Mouse (Mus musculus) forebrain, embryonic 10.5 days (tissue): ENCODE measurements around the gene Syne3. TPM values are rescaled to one million over a fixed set of nuclear protein-coding genes. Genes with fewer than 3 reads are reported as not detected.

Experiments
- DNase-seq: peaks from one replicate; pipeline ENCODE4 v3.0.0-alpha.2; 2017; ENCODE audit warnings: low spot score; ENCODE audit errors: extremely low spot score
- H3K27ac ChIP-seq: fragments of 300-500 bp; sonication (generic); 2 replicates; pipeline ENCODE4 v1.5.1; 2016; ENCODE audit warnings: mild to moderate bottlenecking
- H3K27me3 ChIP-seq: fragments of 300-500 bp; sonication (generic); 2 replicates; pipeline ENCODE4 v1.6.1; 2016; ENCODE audit warnings: mild to moderate bottlenecking; ENCODE audit not compliant: poor library complexity, severe bottlenecking
- H3K36me3 ChIP-seq: fragments of 300-500 bp; sonication (generic); replicated peaks from 2 replicates; pipeline ENCODE4 v1.6.1; 2016; ENCODE audit warnings: mild to moderate bottlenecking, moderate library complexity
- H3K4me1 ChIP-seq: fragments of 300-500 bp; sonication (generic); 2 replicates; pipeline ENCODE4 v1.6.1; 2016
- H3K4me3 ChIP-seq: fragments of 300-500 bp; sonication (generic); 2 replicates; pipeline ENCODE4 v1.5.1; 2016; ENCODE audit warnings: mild to moderate bottlenecking, moderate library complexity
- H3K9me3 ChIP-seq: fragments of 300-500 bp; sonication (generic); 2 replicates; pipeline ENCODE4 v1.6.1; 2016; ENCODE audit warnings: mild to moderate bottlenecking, moderate library complexity
- WGBS: fragments of 180-500 bp; shearing (Covaris S2); methylation state at CpG from one replicate; pipeline ENCODE4 v1.1.7; 2016; 5-methylcytosine and 5-hydroxymethylcytosine counted together
- polyA plus RNA-seq: library from polyadenylated mRNA; unstranded; fragments of >200 nt; fragmentation: Nextera tagmentation; extraction: Ambion mirVana; gene quantifications from 2 replicates; pipeline ENCODE4 v1.2.1, GENCODE M21; 2016

Gene Syne3
- polyA plus RNA-seq, 1 experiment from 2014 or later = 0.10 TPM

DNA sequence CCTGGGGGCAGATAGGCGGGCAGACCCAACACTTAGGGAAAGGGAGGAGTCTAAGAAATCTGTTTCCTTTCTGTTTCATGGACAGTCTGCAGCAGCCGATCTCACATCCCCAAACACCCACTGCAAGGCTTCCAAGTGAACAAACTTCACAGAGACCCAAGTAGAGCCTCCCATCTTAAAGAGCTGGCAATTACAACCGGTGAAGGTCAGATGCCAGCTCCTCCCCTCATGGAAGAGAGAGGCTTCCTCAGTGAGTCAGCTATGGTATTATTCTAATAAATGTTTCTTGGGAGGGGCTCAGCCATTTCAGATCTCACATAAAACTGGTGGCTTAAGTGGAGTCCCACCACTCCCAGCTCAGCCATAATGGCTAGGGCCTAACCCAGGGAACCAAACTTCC lies 5.9 kb downstream of the Syne3 start:
- Histone ChIP-seq H3K27me3 (peaks cover 48% of the 10 kb centered on the region), H3K4me3 (no peak overlapping the region), H3K36me3 (no peaks in the 10 kb centered on the region), H3K27ac (no peak overlapping the region), H3K9me3 (no peaks in the 10 kb centered on the region), H3K4me1 (peaks cover 33% of the 10 kb centered on the region)
- 83% methylated on average over 3 of the region's 3 CpGs for WGBS
- DNase-seq = no peak

DNA sequence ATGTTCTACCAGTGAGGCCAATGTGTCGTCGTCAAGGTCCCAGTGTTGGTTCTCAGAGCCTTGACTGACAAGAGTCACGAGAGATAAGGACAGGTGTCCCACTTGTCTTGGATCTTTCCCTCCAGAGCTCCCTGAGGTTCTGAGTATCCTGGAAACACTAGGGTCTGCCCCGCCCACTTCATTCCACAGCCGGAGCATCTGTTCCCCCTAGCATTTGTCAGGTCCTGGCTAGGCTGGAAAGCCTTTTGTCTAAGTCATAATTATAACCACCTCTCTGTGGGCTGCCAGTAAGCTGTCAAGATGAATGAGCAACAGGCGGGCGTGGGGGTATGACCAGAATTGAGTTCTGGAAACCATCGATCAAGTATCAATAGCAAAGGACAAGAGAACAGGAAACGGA lies 6.5 kb downstream of the Syne3 start:
- 61% methylated on average over 9 of the region's 9 CpGs for WGBS
- no peaks in the 10 kb centered on the region for H3K36me3 ChIP-seq
- no peaks in the 10 kb centered on the region for H3K9me3 ChIP-seq
- peaks cover 43% of the 10 kb centered on the region for H3K27me3 ChIP-seq
- no peak overlapping the region for H3K4me3 ChIP-seq
- peaks cover 31% of the 10 kb centered on the region for H3K4me1 ChIP-seq
- no peak for DNase-seq
- H3K27ac ChIP-seq = peak overlapping the region; percentile 56; the same call in 1 of the 2 replicates

DNA sequence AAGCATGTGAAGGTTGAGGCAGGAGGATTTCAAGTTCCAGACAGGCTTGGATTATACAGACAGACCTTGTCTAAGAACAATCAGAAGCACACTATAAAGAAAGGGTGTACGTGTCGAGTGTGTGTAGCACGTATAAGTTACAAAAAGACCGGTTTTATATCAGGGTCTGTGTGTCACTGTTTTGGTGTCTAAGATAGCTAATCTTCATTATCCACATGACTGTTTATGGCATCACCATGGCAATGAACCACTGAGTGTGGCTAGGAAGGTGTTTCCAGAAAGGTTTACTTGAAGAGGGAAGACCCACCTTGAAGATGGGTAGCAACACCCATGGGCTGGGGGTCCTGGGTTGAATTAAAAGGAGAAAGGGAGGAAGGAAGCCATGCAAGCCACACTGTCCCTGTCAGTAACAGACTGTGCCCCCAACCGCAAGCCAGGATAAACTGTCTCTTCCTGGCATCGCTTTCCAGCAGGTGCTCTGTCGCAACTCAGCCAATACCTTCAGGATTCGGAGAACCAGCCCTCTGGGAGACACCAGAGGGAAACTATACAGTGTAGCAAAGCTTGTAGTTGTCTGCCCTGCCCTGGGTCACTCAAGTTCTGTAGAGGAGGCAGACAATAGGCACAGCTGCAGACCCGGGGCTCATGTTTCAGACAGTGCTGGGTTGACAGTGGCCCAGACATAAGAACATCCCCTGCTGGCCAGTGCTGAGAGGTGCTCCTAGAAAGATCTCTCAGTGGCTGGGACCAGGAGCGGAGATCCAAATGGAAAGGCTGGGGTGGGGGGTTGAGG lies 7.1 kb downstream of the Syne3 start:
- peak; percentile 30 for DNase-seq
- Histone ChIP-seq H3K9me3 (no peaks in the 10 kb centered on the region), H3K36me3 (no peaks in the 10 kb centered on the region), H3K27ac (peak overlapping the region; percentile 56), H3K4me1 (peaks cover 31% of the 10 kb centered on the region), H3K4me3 (no peak overlapping the region), H3K27me3 (peaks cover 36% of the 10 kb centered on the region)
- WGBS = 73% methylated on average over 10 of the region's 10 CpGs

DNA sequence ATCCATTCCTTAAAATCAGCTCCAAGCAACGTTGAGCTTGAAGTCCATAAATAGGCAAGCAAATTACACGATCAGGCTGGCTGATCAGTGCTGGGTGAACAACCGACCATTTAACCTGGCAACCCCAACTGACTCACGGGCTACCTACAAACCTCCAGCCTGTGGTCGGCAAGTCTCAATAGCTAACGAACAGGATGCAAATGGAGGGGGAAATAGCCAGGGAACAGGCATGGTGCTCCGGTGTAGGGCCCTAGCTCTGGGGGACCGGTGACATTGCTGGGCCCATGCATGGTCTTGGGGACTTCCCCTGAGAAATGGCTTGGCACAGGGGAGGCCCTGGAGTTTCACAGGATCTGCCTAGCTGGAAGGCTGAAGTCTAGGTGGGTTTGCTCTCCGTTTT lies 8.3 kb downstream of the Syne3 start:
- Histone ChIP-seq H3K36me3 (no peaks in the 10 kb centered on the region), H3K4me1 (peaks cover 31% of the 10 kb centered on the region), H3K4me3 (no peak overlapping the region), H3K27me3 (peaks cover 25% of the 10 kb centered on the region; the same call in 1 of the 2 replicates), H3K27ac (no peak overlapping the region), H3K9me3 (no peaks in the 10 kb centered on the region)
- WGBS = 89% methylated on average over 9 of the region's 9 CpGs
- DNase-seq = no peak

DNA sequence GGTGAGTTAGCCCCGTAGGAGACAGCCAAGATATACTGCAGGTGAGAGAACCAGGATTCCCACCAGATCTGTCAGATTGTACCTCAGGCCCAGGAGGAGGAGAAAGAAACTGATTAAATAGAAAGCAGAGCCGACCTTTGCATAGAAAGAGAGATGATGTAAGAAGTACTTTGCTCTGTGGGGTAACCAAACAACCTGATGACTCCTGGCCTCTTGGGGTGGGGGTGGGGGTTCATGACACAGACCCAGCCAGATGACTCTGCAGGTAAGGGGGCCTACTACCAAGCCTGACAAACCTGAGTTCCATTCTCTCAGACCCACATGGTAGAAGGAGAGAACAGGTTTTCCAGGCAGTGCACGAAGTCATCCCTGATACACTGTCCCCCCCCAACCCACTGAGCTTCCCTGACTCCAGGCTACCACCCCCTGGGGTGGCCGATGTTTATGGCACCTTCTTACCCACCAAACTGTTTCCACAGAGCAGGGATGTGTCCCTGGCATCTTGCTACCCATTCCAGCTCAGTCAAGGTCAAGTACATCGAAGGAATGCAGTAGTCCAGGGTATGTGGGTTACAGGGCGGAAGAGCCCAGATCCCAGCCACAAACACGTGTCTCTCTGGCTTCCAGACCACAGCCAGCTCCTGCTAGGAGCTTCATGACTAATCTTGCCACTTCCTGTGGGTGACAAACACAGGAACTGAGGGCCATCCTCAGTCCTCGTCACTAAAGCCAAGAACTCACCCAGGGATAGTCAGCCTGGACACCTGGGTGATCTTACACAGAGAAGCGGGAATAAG lies 8.9 kb downstream of the Syne3 start:
- WGBS = 79% methylated on average over 9 of the region's 9 CpGs
- H3K27me3 ChIP-seq = peaks cover 19% of the 10 kb centered on the region; the same call in 1 of the 2 replicates
- H3K9me3 ChIP-seq = no peaks in the 10 kb centered on the region
- DNase-seq = no peak
- H3K27ac ChIP-seq = no peak overlapping the region
- H3K4me1 ChIP-seq = peaks cover 31% of the 10 kb centered on the region
- no peaks in the 10 kb centered on the region for H3K36me3 ChIP-seq
- no peak overlapping the region for H3K4me3 ChIP-seq

DNA sequence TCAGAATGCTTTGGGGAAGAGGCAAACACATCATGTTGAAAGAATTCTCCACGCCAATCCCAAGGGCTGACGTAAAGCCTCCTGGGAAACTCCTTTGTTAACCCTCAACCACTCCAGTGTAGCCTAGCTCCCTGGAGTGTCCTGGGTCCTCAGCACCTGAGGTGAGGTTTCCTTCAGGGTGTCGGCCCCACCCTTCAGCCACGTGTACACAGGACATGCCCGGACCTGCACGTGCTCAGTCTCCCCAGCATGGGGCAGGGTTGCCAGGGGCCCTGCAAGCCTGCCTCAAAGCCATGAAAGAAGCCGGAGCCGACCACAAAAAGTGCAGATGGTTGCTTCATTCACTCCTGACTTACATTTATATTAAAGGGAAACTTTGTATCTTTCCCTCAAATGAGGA lies 10.4 kb downstream of the Syne3 start:
- Histone ChIP-seq H3K27ac (no peak overlapping the region), H3K36me3 (no peaks in the 10 kb centered on the region), H3K9me3 (no peaks in the 10 kb centered on the region), H3K4me1 (peaks cover 41% of the 10 kb centered on the region), H3K27me3 (peaks cover 15% of the 10 kb centered on the region; the same call in 1 of the 2 replicates), H3K4me3 (no peak overlapping the region)
- 67% methylated on average over 8 of the region's 8 CpGs for WGBS
- DNase-seq = no peak

DNA sequence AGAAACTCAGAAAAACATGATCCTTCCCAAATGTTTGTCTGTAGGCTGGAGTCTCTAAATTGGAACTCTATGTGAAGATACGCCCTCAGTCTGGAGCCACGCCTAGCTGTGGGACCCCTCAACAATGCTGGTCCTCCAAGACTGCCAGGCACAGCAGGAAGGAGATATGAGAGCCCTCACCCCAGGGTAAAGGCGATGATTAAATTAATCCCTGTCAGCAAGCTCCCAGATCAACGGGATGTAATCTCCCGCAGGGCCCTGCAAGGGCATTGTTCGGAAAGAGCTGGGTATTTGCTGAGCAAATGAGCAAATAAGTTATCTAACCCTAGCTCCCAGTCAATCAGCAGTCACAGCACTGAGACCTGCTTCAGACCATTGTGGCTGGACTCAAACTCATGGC lies 11.1 kb downstream of the Syne3 start:
- Histone ChIP-seq H3K36me3 (no peaks in the 10 kb centered on the region), H3K9me3 (no peaks in the 10 kb centered on the region), H3K4me1 (peaks cover 40% of the 10 kb centered on the region), H3K4me3 (no peak overlapping the region), H3K27ac (no peak overlapping the region), H3K27me3 (peaks cover 15% of the 10 kb centered on the region; the same call in 1 of the 2 replicates)
- no peak for DNase-seq
- 62% methylated on average over 6 of the region's 6 CpGs for WGBS

DNA sequence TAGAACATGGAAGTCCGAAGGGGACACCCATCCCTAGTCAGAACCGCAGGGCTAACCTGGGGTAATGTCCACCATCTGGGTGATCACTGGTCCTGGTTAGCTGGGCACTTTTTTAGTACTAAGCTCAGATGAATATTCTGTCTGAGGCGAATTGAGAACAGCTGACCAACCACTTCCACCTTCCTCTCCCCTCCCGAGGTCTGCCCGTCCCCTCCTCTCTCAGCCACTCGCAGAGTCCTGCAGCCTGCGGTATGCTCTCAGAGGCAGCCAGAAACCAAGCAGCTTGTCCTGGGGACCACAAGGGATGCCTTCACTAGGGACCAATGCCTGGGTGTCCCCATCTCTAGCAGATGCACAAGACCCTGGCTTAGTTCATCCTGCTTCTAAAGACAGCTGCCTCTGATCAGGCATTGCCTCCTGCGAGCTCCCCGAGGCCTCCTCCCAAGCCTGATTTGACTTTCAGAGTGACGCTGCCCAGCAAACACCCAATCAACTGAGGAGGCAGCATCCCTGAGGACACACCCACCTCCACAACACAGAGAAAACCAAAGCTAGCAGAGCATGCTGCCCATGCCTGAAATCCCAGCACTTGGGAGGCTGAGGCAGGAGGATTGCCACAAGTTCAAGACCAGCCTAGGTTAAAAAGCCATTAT lies 11.8 kb downstream of the Syne3 start:
- Histone ChIP-seq H3K36me3 (no peaks in the 10 kb centered on the region), H3K9me3 (no peaks in the 10 kb centered on the region), H3K27ac (no peak overlapping the region), H3K27me3 (peaks cover 15% of the 10 kb centered on the region; the same call in 1 of the 2 replicates), H3K4me1 (peaks cover 32% of the 10 kb centered on the region), H3K4me3 (no peak overlapping the region)
- DNase-seq = no peak
- WGBS = 92% methylated on average over 10 of the region's 10 CpGs

DNA sequence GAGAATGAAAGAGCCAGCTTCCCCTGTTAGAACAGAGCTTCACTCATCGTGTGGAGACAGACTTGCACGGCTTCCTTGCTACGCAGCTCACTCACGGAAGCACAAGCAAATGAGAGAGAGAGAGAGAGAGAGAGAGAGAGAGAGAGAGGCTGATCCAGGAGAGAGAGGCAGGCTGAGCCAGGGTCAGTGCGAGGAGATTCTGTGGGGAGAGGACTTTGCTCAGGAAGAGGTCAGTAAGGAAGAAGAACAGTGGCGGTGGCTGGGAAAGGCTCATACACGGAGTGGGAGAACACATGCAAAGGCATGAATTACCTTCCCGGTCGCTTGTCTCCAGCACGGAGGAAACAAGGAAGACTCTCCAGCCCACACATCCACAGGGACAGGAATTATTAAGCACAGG lies 12.4 kb downstream of the Syne3 start:
- Histone ChIP-seq H3K4me3 (no peak overlapping the region), H3K9me3 (no peaks in the 10 kb centered on the region), H3K27ac (no peak overlapping the region), H3K36me3 (no peaks in the 10 kb centered on the region), H3K27me3 (peaks cover 15% of the 10 kb centered on the region; the same call in 1 of the 2 replicates), H3K4me1 (peaks cover 26% of the 10 kb centered on the region)
- 94% methylated on average over 10 of the region's 10 CpGs for WGBS
- DNase-seq = no peak

DNA sequence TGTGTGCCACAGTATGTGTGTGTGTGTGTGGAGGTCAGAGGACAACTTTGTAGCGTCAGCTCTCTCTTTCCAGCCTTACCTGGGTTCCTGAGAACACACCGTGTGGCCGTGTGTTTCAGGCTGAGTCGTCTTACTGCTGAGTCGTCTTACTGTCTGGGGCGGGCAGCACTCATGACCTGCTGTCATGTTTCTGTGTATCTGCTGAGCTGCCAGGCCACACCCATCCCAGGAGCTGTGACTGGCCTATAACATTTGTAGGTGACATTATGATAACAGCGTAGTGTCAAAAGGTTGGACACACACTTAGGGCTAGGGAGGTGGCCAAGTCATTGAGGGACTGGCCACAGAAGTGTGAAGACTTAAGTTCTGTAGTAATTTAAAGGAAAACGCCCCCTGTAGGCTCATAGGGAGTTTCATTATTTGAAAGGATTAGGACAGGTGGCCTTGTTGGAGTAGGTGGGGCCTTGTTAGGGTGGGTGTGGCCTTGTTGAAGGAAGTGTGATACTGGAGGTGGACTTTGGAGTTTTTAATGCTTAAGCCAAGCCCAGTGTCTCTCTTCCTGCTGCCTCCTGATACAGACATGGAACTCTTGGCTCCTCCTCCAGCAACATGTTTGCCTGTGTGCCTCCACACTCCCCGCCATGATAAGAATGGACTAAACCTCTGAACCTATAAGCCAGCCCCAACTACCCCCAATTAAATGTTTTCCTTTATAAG lies 13.4 kb downstream of the Syne3 start:
- H3K27ac ChIP-seq = no peak overlapping the region
- WGBS = 89% methylated on average over 9 of the region's 9 CpGs
- no peak for DNase-seq

DNA sequence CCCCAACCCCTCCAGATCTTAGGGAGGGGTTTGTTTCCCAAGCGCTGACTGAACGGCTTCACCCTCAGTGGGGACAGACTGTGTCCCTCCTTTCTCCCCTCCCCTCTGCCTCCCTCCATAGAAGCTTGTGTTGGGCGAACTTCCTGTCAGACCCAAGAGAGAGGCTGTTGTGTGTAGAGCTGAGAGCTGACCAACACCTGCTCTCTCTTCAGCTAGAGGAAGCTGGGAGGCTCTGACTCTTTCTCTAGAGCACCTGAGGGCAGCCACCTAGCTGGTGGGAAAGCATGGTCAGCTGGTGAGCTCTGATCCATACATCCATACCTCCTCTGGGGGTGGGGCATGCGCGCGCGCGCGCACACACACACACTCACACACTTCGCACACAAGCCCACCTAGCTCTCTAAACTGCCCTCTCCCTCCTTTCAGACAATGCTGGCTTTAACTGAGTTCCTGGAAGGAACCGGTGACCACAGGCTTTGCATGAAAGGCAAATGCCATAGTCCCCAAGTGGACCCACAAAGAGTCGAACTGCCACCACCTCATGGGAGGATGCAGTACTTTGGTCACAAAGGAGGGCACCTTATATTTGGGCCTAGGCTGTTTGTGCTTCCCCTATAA lies 14.2 kb downstream of the Syne3 start:
- Histone ChIP-seq H3K27ac (no peak overlapping the region), H3K27me3 (peaks cover 9% of the 10 kb centered on the region; the same call in 1 of the 2 replicates), H3K9me3 (no peaks in the 10 kb centered on the region), H3K4me1 (peaks cover 21% of the 10 kb centered on the region), H3K36me3 (no peaks in the 10 kb centered on the region), H3K4me3 (no peak overlapping the region)
- no peak for DNase-seq
- WGBS = 92% methylated on average over 12 of the region's 12 CpGs

More for the DNA sequence above, 13.4 kb downstream of the Syne3 start:
- H3K4me3 ChIP-seq = no peak overlapping the region
- H3K36me3 ChIP-seq = no peaks in the 10 kb centered on the region
- peaks cover 21% of the 10 kb centered on the region for H3K4me1 ChIP-seq
- peaks cover 15% of the 10 kb centered on the region; the same call in 1 of the 2 replicates for H3K27me3 ChIP-seq
- no peaks in the 10 kb centered on the region for H3K9me3 ChIP-seq

DNA sequence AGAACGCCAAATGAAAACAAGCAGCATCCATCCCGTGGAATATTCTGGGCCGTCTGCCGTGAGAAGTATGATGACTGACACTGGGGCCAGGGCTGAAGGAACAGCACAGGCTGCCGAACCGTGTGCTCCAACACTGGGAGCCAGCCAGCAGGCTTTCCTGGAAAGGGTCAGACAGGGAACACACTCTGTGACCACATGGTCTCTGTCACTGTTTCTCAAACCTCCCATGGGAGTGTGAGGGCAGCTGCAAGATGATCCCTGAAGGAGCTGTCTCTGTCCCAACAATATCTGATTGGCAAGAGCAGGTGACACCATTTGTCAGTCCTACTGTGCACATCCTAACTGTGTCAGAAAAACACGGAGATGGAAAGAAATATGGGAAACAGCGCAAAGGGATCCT lies 16.8 kb downstream of the Syne3 start:
- Histone ChIP-seq H3K27me3 (peaks cover 5% of the 10 kb centered on the region; the same call in 1 of the 2 replicates), H3K9me3 (no peaks in the 10 kb centered on the region), H3K4me1 (peaks cover 11% of the 10 kb centered on the region), H3K36me3 (no peaks in the 10 kb centered on the region), H3K27ac (no peak overlapping the region), H3K4me3 (no peak overlapping the region)
- DNase-seq = no peak
- 85% methylated on average over 8 of the region's 8 CpGs for WGBS
